Mouse (Mus musculus) liver, embryonic 16.5 days (tissue): ENCODE measurements at regions not wholly inside any gene's neighbourhood (a gene's known extent, or its start where the extent isn't known, plus 50 kb on each side); places are given as distances from the start of the nearest gene placed in this dataset.

Experiments used
- ATAC-seq: fragments of 200-750 bp; cut with Nextera tagmentation; 2 replicates; pipeline ENCODE4 v1.8.0; 2017; ENCODE audit warnings: low read depth, mild to moderate bottlenecking, moderate number of reproducible peaks, moderate library complexity
- H3K27ac ChIP-seq: fragments of 300-500 bp; sonication (generic); 2 replicates; pipeline ENCODE4 v1.5.1; 2014; ENCODE audit warnings: mild to moderate bottlenecking, low read length
- H3K27me3 ChIP-seq: fragments of 300-500 bp; sonication (generic); 2 replicates; pipeline ENCODE4 v1.6.1; 2014; ENCODE audit warnings: low read depth, low read length, mixed read lengths; ENCODE audit not compliant: control insufficient read depth, insufficient read depth
- H3K36me3 ChIP-seq: fragments of 300-500 bp; sonication (generic); 2 replicates; pipeline ENCODE4 v1.6.1; 2014; ENCODE audit warnings: mild to moderate bottlenecking; ENCODE audit not compliant: control insufficient read depth, insufficient read depth
- H3K4me1 ChIP-seq: fragments of 300-500 bp; sonication (generic); 2 replicates; pipeline ENCODE4 v1.6.1; 2014; ENCODE audit warnings: low read depth, low read length, mixed read lengths; ENCODE audit not compliant: control insufficient read depth
- H3K4me2 ChIP-seq: fragments of 300-500 bp; sonication (generic); 2 replicates; pipeline ENCODE4 v1.6.1; 2014; ENCODE audit warnings: low read depth, low read length, mixed read lengths
- H3K4me3 ChIP-seq: fragments of 300-500 bp; sonication (generic); 2 replicates; pipeline ENCODE4 v1.5.1; 2014; ENCODE audit warnings: low read depth, mild to moderate bottlenecking, low read length
- H3K9ac ChIP-seq: fragments of 300-500 bp; sonication (generic); 2 replicates; pipeline ENCODE4 v1.6.1; 2014; ENCODE audit warnings: low read depth, low read length
- H3K9me3 ChIP-seq: fragments of 300-500 bp; sonication (generic); replicated peaks from 2 replicates; pipeline ENCODE4 v1.6.1; 2016; ENCODE audit warnings: low read length; ENCODE audit not compliant: control insufficient read depth
- WGBS: fragments of 180-500 bp; shearing (Covaris S2); extraction: QIAGEN DNeasy Blood & Tissue Kit; methylation state at CpG from one replicate; pipeline ENCODE4 v1.1.7; 2014; ENCODE audit not compliant: insufficient replicate concordance; 5-methylcytosine and 5-hydroxymethylcytosine counted together

GRCm38 (mm10) chr10:125749031-125749585 lies 216.9 kb upstream of the Lrig3 start:
- Histone ChIP-seq H3K4me2 (no peak overlapping the region), H3K4me3 (no peak overlapping the region), H3K27ac (no peak overlapping the region), H3K9me3 (no peaks in the 10 kb centered on the region), H3K4me1 (no peaks in the 10 kb centered on the region), H3K36me3 (no peaks in the 10 kb centered on the region), H3K27me3 (no peaks in the 10 kb centered on the region), H3K9ac (no peak overlapping the region)
- ATAC-seq, result no peak
- WGBS, result 33% methylated on average over 6 of the region's 6 CpGs

GRCm38 (mm10) chr10:125752506-125753218 lies 213.3 kb upstream of the Lrig3 start:
- Histone ChIP-seq H3K4me3 (no peak overlapping the region), H3K9ac (no peak overlapping the region), H3K4me1 (no peaks in the 10 kb centered on the region), H3K27me3 (no peaks in the 10 kb centered on the region), H3K9me3 (no peaks in the 10 kb centered on the region), H3K4me2 (no peak overlapping the region), H3K27ac (no peak overlapping the region), H3K36me3 (no peaks in the 10 kb centered on the region)
- WGBS, result 64% methylated on average over 10 of the region's 10 CpGs
- ATAC-seq, result no peak

- Histone ChIP-seq H3K9ac (no peak overlapping the region), H3K27ac (no peak overlapping the region), H3K4me2 (no peak overlapping the region), H3K9me3 (no peaks in the 10 kb centered on the region), H3K4me3 (no peak overlapping the region), H3K36me3 (no peaks in the 10 kb centered on the region), H3K4me1 (no peaks in the 10 kb centered on the region), H3K27me3 (no peaks in the 10 kb centered on the region)
- WGBS, result 65% methylated on average over 3 of the region's 3 CpGs
- no peak for ATAC-seq
Observed at GRCm38 (mm10) chr10:125759171-125759570, 206.8 kb upstream of the Lrig3 start.

- H3K9me3 ChIP-seq, result no peaks in the 10 kb centered on the region
- no peak overlapping the region for H3K4me3 ChIP-seq
- ATAC-seq, result no peak
- H3K27me3 ChIP-seq, result no peaks in the 10 kb centered on the region
- H3K4me1 ChIP-seq, result no peaks in the 10 kb centered on the region
- no peaks in the 10 kb centered on the region for H3K36me3 ChIP-seq
- H3K9ac ChIP-seq, result no peak overlapping the region
- no peak overlapping the region for H3K27ac ChIP-seq
- no peak overlapping the region for H3K4me2 ChIP-seq
- WGBS, result 71% methylated on average over 16 of the region's 16 CpGs
Observed at GRCm38 (mm10) chr10:125762367-125763068, 203.4 kb upstream of the Lrig3 start.

- Histone ChIP-seq H3K36me3 (no peaks in the 10 kb centered on the region), H3K9me3 (no peaks in the 10 kb centered on the region), H3K4me2 (no peak overlapping the region), H3K27ac (no peak overlapping the region), H3K4me3 (no peak overlapping the region), H3K27me3 (no peaks in the 10 kb centered on the region), H3K9ac (no peak overlapping the region), H3K4me1 (no peaks in the 10 kb centered on the region)
- WGBS, result 56% methylated on average over 10 of the region's 10 CpGs
- 0 out of 2 replicates have a peak, but pooled peaks have one; percentile 30 for ATAC-seq
Observed at GRCm38 (mm10) chr10:125764402-125765102, 201.4 kb upstream of the Lrig3 start.

GRCm38 (mm10) chr10:125765103-125765820 lies 200.7 kb upstream of the Lrig3 start:
- H3K27ac ChIP-seq, result no peak overlapping the region
- ATAC-seq, result no peak
- H3K9ac ChIP-seq, result no peak overlapping the region
- no peak overlapping the region for H3K4me2 ChIP-seq
- H3K4me3 ChIP-seq, result no peak overlapping the region
- 62% methylated on average over 10 of the region's 10 CpGs for WGBS
- H3K36me3 ChIP-seq, result no peaks in the 10 kb centered on the region
- no peaks in the 10 kb centered on the region for H3K27me3 ChIP-seq
- no peaks in the 10 kb centered on the region for H3K9me3 ChIP-seq
- no peaks in the 10 kb centered on the region for H3K4me1 ChIP-seq

GRCm38 (mm10) chr10:125768281-125768680 lies 197.7 kb upstream of the Lrig3 start:
- Histone ChIP-seq H3K9ac (no peak overlapping the region), H3K36me3 (no peaks in the 10 kb centered on the region), H3K9me3 (no peaks in the 10 kb centered on the region), H3K4me2 (no peak overlapping the region), H3K4me3 (no peak overlapping the region), H3K4me1 (no peaks in the 10 kb centered on the region), H3K27ac (no peak overlapping the region), H3K27me3 (no peaks in the 10 kb centered on the region)
- no peak for ATAC-seq
- 43% methylated on average over 3 of the region's 3 CpGs for WGBS

- Histone ChIP-seq H3K4me3 (no peak overlapping the region), H3K9ac (no peak overlapping the region), H3K27ac (no peak overlapping the region), H3K9me3 (no peaks in the 10 kb centered on the region), H3K4me2 (no peak overlapping the region), H3K36me3 (no peaks in the 10 kb centered on the region), H3K4me1 (no peaks in the 10 kb centered on the region), H3K27me3 (no peaks in the 10 kb centered on the region)
- WGBS, result 78% methylated on average over 7 of the region's 7 CpGs
- no peak for ATAC-seq
Observed at GRCm38 (mm10) chr10:125773541-125773940, 192.4 kb upstream of the Lrig3 start.
